Mouse (Mus musculus) intestine, embryonic 16.5 days (tissue): ENCODE measurements around the gene Vmn1r85. TPM values are rescaled to one million over a fixed set of nuclear protein-coding genes. Genes with fewer than 3 reads are reported as not detected.

Experiments
- ATAC-seq: fragments of 200-750 bp; cut with Nextera tagmentation; 2 replicates; pipeline ENCODE4 v1.8.0; 2017; ENCODE audit warnings: moderate TSS enrichment, moderate library complexity
- H3K27ac ChIP-seq: fragments of 300-500 bp; sonication (generic); 2 replicates; pipeline ENCODE4 v1.5.1; 2014; ENCODE audit warnings: mild to moderate bottlenecking, low read length
- H3K27me3 ChIP-seq: fragments of 300-500 bp; sonication (generic); replicated peaks from 2 replicates; pipeline ENCODE4 v1.6.1; 2014; ENCODE audit warnings: low read length, control low read depth, mixed read lengths; ENCODE audit not compliant: control insufficient read depth, insufficient read depth
- H3K36me3 ChIP-seq: fragments of 300-500 bp; sonication (generic); 2 replicates; pipeline ENCODE4 v1.6.1; 2014; ENCODE audit warnings: low read length, control low read depth; ENCODE audit not compliant: control insufficient read depth, insufficient read depth
- H3K4me1 ChIP-seq: fragments of 300-500 bp; sonication (generic); 2 replicates; pipeline ENCODE4 v1.6.1; 2014; ENCODE audit warnings: low read length, control low read depth, mixed read lengths; ENCODE audit not compliant: control insufficient read depth, insufficient read depth
- H3K4me2 ChIP-seq: fragments of 300-500 bp; sonication (generic); 2 replicates; pipeline ENCODE4 v1.6.1; 2014; ENCODE audit warnings: low read depth, low read length, control low read depth
- H3K4me3 ChIP-seq: fragments of 300-500 bp; sonication (generic); 2 replicates; pipeline ENCODE4 v1.5.1; 2014; ENCODE audit warnings: mild to moderate bottlenecking, low read length
- H3K9ac ChIP-seq: fragments of 300-500 bp; sonication (generic); 2 replicates; pipeline ENCODE4 v1.6.1; 2014; ENCODE audit warnings: low read depth, low read length
- H3K9me3 ChIP-seq: fragments of 300-500 bp; sonication (generic); 2 replicates; pipeline ENCODE4 v1.6.1; 2016; ENCODE audit warnings: low read length, control low read depth; ENCODE audit not compliant: control insufficient read depth
- WGBS: fragments of 180-500 bp; shearing (Covaris S2); extraction: QIAGEN DNeasy Blood & Tissue Kit; methylation state at CpG from one replicate; pipeline ENCODE4 v1.1.7; 2014; 5-methylcytosine and 5-hydroxymethylcytosine counted together
- polyA plus RNA-seq: library from polyadenylated mRNA; unstranded; fragments of >200 nt; fragmentation: Nextera tagmentation; extraction: Ambion mirVana; gene quantifications from 2 replicates; pipeline ENCODE4 v1.2.1, GENCODE M21; 2015

The Vmn1r85 gene
- polyA plus RNA-seq, 1 experiment from 2014 or later = not detected

DNA sequence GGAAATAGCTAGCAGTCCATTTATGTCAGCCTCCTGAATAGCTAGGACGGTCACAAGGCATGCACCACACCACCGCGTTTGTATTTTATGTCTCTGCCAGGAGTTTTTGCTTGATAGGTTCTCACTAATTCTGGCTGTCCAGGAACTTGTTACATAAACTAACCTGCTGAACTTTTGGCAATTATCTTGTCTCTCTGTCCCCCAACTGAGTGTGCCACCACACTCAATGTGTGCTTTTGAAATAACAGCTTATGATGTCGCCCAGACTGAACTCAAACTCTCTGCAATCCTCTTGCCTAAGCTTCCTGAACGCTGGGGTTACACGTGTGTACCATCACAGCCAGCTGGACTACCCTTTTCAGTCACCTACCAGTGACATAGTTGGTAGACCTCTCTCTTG lies 52.5 kb downstream of the Vmn1r85 start:
- WGBS = 71% methylated on average over 6 of the region's 6 CpGs
- no peak for ATAC-seq
- Histone ChIP-seq H3K4me2 (no peak overlapping the region), H3K4me3 (no peak overlapping the region), H3K9me3 (peaks cover 8% of the 10 kb centered on the region; the same call in 1 of the 2 replicates), H3K4me1 (peaks cover 18% of the 10 kb centered on the region), H3K27me3 (peaks cover 34% of the 10 kb centered on the region), H3K36me3 (no peaks in the 10 kb centered on the region), H3K27ac (no peak overlapping the region), H3K9ac (no peak overlapping the region)

DNA sequence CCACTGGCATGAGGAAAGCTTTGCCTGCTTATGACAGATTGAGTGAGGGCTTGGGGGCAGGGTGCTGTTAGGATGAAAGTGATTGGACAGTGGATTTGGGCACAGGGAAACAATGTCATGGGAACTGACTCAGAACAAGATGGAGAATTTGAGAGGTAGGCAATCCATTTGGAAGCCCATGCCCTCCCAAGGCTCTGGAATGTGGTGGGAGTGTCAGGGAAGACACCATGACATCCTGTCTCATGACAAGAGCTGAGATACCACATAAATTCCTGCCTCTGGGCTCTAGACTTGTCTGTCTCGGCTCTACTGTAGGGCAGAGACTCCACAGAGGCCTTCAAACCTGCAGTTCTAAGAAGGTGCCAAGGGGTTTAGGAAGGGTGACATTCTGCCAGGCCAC lies 53.7 kb downstream of the Vmn1r85 start:
- Histone ChIP-seq H3K9ac (no peak overlapping the region), H3K27me3 (peaks cover 34% of the 10 kb centered on the region), H3K36me3 (no peaks in the 10 kb centered on the region), H3K4me1 (peaks cover 25% of the 10 kb centered on the region), H3K4me2 (no peak overlapping the region), H3K4me3 (no peak overlapping the region), H3K9me3 (peaks cover 8% of the 10 kb centered on the region; the same call in 1 of the 2 replicates), H3K27ac (no peak overlapping the region)
- 79% methylated on average over 1 of the region's 1 CpGs for WGBS
- ATAC-seq = no peak

DNA sequence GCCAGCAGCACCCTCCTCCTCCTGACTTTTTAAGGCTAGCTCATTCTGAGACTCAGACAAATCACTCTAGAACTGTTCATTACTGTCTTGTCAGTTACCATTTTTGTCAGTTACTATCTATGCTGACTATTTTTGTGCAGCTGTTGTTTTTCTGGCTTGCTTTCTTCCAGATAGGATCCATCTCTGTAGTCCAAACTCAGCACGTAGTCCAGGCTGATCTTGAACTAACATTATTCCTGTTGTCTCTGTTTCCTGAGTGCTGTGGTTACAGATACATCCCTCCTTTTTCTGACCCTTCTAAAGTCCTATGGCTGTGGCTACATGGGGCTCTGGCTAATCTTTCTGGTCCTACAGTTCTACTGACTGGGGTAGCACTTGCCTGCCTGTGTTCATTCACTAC lies 55.8 kb downstream of the Vmn1r85 start:
- Histone ChIP-seq H3K27ac (no peak overlapping the region), H3K4me3 (peak overlapping the region; percentile 81), H3K4me1 (peaks cover 31% of the 10 kb centered on the region), H3K9ac (peak overlapping the region; percentile 93), H3K4me2 (peak overlapping the region; percentile 84), H3K36me3 (peaks cover 5% of the 10 kb centered on the region), H3K9me3 (peaks cover 8% of the 10 kb centered on the region; the same call in 1 of the 2 replicates), H3K27me3 (peaks cover 24% of the 10 kb centered on the region)
- WGBS = 89% methylated on average over 1 of the region's 1 CpGs
- no peak for ATAC-seq

DNA sequence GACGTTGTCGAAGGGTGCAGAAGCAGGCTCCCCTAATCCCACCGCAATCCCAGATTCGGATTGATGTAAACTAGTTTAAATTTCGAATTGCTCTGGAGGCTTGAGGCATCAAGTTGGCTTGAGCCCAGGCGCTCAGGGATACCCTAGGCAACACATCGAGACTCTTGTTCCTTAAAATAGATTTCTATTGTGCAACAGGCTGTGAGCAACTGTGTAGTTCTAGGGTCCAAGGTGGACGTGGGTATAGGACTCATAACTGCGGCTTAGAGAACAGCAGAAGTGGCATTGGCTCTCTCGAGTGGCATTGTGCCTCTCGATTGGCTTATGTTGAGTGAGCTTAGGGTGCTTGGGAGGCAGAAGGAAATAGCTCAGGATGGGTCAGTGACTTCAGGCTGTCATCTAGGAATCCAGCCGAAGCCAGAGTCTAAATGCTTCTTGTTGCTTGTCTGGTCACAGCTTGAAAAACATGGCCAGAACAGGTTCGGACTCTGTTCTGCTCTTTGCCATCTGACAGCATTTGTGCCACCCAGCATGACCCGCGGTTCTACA lies 56.3 kb downstream of the Vmn1r85 start:
- H3K36me3 ChIP-seq = peaks cover 5% of the 10 kb centered on the region
- peak overlapping the region; percentile 93 for H3K9ac ChIP-seq
- H3K27me3 ChIP-seq = peaks cover 19% of the 10 kb centered on the region
- peaks cover 8% of the 10 kb centered on the region; the same call in 1 of the 2 replicates for H3K9me3 ChIP-seq
- ATAC-seq = peak; percentile 16
- H3K4me2 ChIP-seq = peak overlapping the region; percentile 84
- peak overlapping the region; percentile 100 for H3K27ac ChIP-seq
- H3K4me3 ChIP-seq = peak overlapping the region; percentile 81
- 16% methylated on average over 15 of the region's 15 CpGs for WGBS
- peaks cover 30% of the 10 kb centered on the region for H3K4me1 ChIP-seq

DNA sequence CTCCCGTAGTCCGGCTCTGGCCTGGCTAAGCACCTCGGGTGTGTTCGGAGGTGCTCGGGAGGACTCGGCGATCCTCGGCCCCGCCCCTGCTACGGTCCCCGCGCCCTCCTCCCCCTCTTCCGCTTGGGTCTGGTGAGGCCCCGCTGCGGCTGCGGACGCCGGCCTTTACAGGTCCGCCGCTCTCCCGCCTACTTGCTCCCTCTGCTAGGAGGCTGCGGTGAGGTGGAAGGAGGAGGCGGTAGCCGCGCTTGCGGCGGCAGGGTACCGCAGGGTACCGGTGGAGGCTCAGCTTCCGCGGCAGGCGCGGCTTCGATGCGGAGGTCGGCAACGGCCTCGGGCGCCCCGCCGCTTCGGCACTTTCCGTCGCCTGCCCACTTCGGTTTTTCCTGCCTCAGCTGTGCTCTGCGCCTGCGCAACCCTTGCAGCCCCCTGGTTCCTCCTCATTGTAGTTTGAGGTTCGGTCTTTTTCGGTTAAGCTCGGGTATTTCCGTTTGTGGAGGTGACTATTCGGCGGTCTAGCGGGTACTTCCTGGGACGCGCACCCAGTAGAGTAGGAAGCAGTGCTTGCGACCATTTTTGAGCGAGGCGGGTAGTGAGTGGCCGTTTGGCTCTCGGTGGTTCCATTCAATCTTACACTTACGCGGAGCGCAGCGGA lies 56.9 kb downstream of the Vmn1r85 start, which contains the start of gene Ube2m:
Gene Ube2m, minus strand, starts transcription at position 375 of the 655 bp plus-strand sequence.
- Histone ChIP-seq H3K4me3 (peak within 1 kb of the TSS; percentile 81), H3K4me2 (peak within 1 kb of the TSS; percentile 90), H3K27me3 (peaks cover 12% of the 10 kb centered on the region), H3K9ac (peak within 1 kb of the TSS; percentile 93), H3K27ac (peak within 1 kb of the TSS; percentile 100), H3K9me3 (peaks cover 2% of the 10 kb centered on the region; the same call in 1 of the 2 replicates), H3K4me1 (peaks cover 29% of the 10 kb centered on the region), H3K36me3 (peaks cover 5% of the 10 kb centered on the region)
- WGBS = under 1% methylated on average over 65 of the region's 65 CpGs
- ATAC-seq = peak; percentile 93

DNA sequence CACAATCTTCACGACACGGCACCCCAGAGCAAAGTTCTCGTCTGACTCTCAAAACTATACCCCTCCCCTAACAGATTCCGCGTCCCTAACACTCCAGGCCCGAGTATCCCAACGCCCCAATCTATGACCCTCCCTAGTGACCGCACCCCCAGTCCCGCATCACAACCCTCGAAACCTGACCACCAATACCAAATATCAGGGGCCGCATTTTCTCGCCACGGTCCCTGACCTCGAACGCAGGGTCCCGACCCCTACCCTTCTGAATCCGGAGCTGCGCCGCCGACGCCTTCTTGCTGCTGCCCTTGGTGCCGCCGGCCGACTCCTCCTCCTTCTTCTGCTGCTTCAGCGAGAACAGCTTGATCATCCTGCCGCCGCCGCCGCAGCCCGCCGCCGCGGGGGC lies 57.6 kb downstream of the Vmn1r85 start:
- H3K4me2 ChIP-seq = peak overlapping the region; percentile 90
- peak overlapping the region; percentile 81 for H3K4me3 ChIP-seq
- H3K36me3 ChIP-seq = peaks cover 8% of the 10 kb centered on the region
- H3K27ac ChIP-seq = peak overlapping the region; percentile 100
- under 1% methylated on average over 32 of the region's 33 CpGs for WGBS
- H3K9me3 ChIP-seq = no peaks in the 10 kb centered on the region
- peak overlapping the region; percentile 93 for H3K9ac ChIP-seq
- H3K4me1 ChIP-seq = peaks cover 33% of the 10 kb centered on the region
- H3K27me3 ChIP-seq = peaks cover 6% of the 10 kb centered on the region; the same call in 1 of the 2 replicates
- ATAC-seq = peak; percentile 2; the same call in 1 of the 2 replicates

DNA sequence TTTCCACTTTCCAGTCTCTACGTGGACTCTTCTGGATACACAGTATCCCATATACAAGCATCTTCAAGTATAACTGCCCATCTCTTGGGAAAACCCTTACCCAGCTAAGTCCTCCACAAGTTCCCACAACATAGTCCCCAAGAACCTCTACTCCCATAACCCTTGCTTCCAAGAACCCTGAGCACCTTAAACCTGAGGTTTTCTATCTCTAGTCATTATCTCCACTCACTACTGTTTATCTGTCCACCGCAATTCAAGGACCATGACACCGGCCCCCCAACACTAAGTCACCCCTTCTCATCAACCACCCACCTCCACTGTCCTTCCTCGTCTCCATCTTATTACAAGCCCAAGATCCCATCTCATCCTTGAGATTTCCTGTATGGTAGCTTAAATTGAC lies 58.2 kb downstream of the Vmn1r85 start:
- H3K4me3 ChIP-seq = peak overlapping the region; percentile 81
- no peaks in the 10 kb centered on the region; the same call in 1 of the 2 replicates for H3K27me3 ChIP-seq
- 0 out of 2 replicates have a peak overlapping the region, but pooled peaks have one; percentile 2 for H3K27ac ChIP-seq
- ATAC-seq = no peak
- peak overlapping the region; percentile 90 for H3K4me2 ChIP-seq
- peaks cover 10% of the 10 kb centered on the region for H3K36me3 ChIP-seq
- H3K9ac ChIP-seq = peak overlapping the region; percentile 93
- H3K4me1 ChIP-seq = peaks cover 33% of the 10 kb centered on the region
- 38% methylated on average over 4 of the region's 4 CpGs for WGBS
- no peaks in the 10 kb centered on the region for H3K9me3 ChIP-seq

DNA sequence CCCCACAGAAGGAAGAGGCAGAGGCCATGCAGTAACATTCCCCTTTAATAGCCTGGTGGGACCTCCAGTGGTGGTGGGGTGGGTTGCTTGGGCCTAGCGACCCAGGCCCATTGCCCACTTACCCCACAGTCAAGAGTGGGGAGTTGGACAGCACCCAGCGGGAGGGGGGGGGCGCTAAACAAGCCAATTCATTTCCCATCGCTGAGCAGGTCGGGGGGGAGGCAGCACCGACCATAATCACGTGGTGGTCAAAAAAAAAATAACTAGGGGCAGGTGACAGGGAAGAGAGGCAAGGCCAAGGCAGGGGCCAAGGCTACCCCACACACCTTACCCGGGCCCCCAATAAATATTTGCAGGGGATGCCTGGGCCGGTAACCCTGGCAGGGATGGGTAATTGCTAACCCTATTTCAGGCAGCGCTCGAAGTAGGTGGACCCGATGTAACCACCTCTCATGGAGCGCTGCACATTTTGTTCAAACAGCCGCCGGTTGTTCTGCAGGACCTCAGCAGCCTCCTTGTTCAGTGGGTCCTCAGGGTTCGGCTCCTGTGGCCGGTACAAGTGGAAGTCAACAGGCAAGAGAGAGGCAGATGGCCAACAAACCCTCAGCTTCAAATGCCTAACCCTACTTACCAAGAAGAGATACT lies 59.6 kb downstream of the Vmn1r85 start:
- H3K9ac ChIP-seq = peak overlapping the region; percentile 89
- H3K9me3 ChIP-seq = no peaks in the 10 kb centered on the region
- H3K4me3 ChIP-seq = 0 out of 2 replicates have a peak overlapping the region, but pooled peaks have one; percentile 70
- WGBS = 85% methylated on average over 17 of the region's 17 CpGs
- ATAC-seq = no peak
- peak overlapping the region; percentile 78 for H3K4me2 ChIP-seq
- peaks cover 33% of the 10 kb centered on the region for H3K4me1 ChIP-seq
- H3K27ac ChIP-seq = peak overlapping the region; percentile 76
- H3K36me3 ChIP-seq = peaks cover 18% of the 10 kb centered on the region
- H3K27me3 ChIP-seq = no peaks in the 10 kb centered on the region
